Mouse (Mus musculus) heart, adult 9 months (tissue): ENCODE measurements around the gene Nfil3.

Experiments
- DNase-seq, 2 experiments: peaks; one replicate each; pipeline ENCODE4 v3.0.0; 2022; ENCODE audit warnings: low spot score in 2 of 2

The Nfil3 gene

DNA sequence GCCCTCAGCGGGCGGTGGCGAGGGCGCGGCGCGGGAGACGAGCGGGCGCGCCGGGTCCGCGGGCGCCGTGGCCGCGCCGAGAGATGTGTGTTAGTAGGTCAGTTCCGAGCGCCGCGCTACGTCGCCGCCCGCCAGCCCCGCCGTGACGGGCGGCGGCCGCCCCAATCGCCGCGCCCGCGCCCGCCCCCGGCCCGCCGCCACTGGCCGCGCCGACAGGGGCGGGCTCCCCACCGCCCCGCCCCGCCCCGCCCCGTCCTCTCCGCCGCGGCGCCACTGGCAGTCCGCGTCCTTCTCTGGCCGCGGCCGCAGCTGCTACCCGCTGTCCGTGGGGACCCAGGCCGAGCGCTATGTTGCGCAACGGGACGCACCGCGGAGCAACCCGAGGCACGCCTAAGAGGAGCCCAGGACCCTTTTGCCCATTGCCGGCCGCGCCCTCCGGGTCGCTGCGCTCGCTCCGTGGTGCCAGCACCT is at the start of gene Nfil3:
Gene Nfil3, minus strand, starts transcription at position 123 of the 471 bp plus-strand sequence.
- peak; percentile 81 to 86 for DNase-seq

DNA sequence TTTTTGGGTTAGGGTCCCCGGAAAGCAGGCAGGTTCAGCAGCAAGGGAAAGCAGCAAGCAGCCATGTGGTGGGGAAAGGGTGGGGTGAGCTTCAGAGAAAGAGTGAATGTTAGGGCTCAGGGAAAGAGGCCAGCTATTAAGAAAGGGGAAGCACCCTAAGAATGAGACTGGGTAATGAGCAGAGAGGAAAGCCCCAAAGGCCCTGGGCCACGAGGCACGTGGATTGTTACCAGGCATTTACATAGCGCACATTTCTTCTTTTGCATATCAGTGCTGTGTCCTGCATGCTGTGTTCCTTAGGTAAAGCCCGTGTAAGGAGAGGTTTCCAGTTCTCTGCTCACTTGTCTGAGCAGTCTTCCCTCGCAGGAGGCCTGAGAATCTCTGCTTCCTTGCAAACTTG is 43.4 kb upstream of the Nfil3 start:
- no peak for DNase-seq

DNA sequence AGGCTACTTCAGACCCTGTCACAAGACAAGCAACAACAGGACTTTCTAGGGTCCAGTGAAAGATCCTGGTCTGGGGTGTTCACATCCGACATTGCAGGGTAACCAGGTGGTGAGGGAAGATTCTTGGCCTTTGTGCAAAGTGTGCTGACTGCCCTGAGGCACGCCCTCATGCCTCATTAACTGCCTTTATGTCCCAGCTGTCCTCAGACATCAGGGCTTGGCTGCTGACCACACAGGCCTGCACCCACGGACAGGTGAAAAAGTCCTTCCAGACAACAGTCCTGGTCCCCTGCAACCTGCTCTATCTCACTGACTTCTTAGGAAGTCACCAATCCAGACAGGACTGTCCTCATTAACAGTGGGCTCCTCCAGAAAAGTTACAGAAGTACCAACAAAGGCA is 39.4 kb upstream of the Nfil3 start:
- DNase-seq, result no peak

DNA sequence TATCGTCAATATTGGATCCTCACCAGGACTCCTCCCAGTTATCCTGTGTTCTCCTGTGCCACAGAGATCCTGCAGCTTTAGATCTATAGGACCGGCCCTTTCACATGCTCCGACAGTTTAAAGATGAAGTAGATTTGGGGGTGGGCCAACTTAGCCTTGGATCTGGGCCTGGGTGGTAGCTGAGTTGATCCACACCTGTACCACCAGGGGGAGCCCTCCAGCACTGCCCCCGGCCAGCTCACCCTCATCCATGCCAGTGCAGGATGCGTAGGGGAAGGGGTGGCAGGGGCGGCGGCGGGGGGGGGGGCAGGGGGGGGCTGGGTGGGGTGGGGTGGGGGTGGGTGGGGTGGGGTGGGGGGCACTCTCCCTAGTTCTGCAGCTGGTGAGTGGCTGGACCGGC is 38.7 kb upstream of the Nfil3 start:
- DNase-seq, result no peak

DNA sequence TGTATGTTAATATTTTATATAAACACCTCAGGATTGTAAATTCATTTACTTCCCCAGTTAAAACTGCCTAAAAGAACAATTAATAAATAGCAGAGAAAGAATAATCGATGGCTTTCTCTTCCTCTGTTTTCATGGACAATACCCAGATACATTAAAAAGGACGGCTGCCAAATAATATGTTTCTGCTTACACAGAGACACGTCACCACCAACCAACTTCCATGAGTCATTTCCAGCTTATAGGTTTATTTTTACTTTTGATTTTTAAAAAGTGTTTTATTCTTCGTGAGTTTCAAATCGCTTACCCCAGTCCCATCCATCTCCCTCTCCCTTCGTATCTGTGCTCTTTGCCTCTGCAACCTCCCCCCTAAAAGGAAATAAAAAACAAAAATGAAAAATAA is 38.1 kb upstream of the Nfil3 start:
- DNase-seq, result no peak

DNA sequence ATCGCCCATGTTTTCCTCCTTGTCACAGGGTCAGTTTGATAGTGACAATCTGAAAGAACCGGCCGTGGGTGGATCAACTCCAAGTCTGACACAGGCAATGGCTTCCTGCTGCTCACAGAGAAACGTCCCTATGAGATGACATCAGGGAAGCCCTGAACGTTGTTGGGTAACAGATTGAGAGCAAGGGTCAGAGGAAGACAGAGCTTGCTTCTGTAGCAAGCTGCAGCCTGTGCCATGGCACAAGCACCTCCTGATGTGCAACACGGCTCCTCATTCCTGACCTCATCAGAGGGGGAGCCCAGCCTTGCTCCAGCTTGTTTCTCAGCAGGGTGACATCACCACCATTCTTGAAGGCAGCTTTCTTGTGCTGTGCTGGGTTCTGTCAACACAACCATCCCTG is 37.1 kb upstream of the Nfil3 start:
- DNase-seq, result no peak

DNA sequence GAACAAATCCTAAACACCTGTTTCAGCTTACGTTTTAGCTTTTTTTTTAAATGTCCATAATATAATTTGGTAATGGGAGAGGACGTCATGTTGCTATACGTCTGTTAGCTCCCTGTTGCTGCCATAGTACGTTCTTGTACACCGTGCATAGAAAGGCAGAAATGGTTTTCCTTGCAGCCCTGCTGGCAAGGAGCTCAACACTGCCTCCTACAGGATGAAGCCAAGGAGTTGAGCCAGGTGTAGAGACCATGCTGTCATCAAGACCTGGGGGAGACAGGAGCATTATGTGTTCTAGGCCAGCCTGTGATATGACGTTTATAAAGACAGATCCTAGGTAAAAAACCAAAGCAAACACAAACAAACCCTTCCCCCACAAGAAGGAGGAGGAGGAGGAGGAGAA is 36.2 kb upstream of the Nfil3 start:
- no peak for DNase-seq

DNA sequence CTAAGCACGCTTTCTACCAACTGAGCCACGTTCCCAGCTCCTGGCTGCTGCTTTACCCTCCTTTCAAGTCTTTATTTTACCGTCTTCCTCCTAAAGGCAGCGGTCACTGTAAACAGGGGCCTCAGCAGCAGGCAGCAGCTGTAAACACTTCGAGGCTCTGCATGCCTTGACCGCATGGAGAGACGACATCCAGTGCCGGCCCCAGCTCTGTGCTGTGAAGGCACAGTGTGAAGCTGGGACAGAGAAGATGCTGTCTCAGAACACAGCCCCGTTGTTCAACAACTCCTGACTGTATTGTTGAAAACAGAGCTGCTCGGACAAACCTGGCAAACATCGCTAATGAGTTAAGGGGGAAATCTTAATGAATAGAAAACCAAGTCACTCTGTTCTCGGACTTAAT is 30.6 kb upstream of the Nfil3 start:
- DNase-seq, result no peak

DNA sequence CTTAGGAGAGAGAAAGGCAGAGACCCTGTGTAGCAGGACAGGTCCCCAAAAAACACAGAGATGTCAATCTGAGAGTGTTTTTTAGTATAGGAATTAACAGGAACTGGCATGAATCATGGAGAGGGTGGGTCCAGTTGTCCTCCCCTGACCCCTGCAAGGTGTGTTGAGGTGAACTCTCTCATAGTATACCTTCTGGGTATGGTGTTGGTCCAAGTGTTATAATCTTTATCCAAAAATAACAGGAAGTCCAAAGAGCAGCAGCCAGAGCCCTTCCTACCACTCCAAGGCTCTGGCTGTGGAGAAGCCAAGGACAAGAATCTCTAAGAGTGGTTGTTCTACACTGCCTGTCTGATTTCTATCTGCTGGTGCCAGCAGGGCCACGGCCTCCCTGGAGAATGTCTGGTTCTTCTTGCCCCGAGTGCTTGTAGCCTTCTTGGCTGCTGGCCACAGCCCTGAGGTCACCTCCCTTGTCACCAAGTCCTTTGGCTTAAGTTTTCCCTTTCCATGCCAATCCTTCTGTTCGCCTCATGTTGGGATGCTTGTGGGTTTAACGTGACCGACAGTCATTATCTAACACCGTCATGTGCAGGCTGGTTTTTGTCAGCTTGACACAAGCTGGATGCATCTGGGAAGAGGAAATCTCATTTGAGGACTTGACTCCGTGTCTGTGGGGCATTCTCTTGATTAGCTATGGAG is 27.8 kb upstream of the Nfil3 start:
- DNase-seq, result peak; percentile 64 to 77

DNA sequence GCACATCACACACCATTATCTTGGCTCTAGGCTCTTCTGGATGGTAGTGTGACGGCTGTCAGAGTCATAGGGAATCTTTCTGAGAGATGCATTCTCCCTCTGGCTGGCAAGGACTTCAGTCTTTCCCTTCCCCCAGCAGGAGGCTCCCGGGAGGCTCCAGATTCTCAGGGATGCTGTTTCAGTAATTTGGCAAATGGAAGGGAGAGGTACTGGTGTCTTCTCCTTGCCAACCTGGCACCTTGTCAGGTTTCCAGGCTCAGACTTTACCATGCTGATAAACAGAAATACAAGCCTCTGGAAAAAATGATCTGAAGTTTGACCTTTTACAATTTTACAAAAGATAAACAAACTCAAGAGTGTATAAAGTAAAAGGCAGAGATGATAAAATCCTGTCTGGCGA is 26.9 kb upstream of the Nfil3 start:
- DNase-seq, result peak in 1 of 2 experiments; percentile 22

DNA sequence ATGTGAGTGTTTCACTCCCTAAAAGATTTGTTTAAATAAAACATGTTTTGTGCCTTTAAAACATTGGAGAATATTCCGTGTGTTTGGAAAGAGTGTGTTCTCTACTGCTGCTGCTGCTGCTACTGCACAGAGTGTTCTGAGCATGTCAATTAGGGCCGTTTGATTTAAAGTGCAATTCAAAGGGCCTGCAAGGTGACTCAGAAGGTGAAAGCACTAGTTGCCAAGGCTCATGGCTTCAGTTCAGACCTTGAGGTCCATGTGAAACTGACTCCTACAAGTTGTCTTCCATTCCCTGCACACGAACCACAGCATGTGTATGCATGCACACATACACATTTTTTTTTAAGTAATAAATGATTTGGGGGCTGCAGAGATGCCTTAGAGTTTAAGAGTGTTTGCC is 22.4 kb upstream of the Nfil3 start:
- DNase-seq, result no peak

DNA sequence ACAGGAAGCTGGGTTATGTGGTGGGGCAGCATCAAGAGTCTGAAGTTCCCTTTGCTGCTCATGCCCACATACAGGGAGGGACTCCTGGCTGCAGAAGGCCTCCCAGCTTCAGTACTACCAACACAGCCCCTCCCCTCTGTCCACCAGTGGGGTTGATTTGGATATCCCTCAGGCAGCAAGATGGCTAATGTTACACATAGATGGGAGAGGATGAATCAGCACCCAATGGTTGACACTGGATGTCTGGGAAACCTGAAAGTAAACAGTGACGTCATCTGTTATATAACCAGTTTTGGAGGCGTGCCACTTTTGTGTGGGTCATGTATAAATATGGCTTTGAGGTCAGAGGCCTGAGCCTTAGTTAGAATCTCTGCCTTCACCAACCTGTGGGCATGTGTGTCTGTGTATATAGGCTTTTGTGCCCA is 20.6 kb upstream of the Nfil3 start:
- peak in 1 of 2 experiments; percentile 63 for DNase-seq

DNA sequence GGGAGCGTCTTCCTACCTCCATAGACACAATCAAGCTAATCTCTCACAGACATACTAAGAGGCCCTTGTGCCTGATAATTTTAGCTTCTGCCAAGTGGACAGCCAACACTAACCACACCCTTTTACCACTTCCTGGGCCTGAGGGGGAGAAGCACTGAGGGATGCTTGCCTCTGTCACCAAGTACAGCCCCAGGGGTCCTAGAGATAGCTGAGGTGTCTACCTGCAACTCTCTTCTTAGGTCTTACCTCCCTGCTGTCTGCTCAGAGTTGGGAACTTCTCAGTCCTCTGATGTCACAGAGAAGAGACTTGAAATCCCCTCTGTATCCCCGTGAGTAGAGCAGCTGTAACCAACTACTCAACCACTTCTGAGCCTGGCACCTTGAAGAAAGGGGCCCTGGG is 19.6 kb upstream of the Nfil3 start:
- no peak for DNase-seq

DNA sequence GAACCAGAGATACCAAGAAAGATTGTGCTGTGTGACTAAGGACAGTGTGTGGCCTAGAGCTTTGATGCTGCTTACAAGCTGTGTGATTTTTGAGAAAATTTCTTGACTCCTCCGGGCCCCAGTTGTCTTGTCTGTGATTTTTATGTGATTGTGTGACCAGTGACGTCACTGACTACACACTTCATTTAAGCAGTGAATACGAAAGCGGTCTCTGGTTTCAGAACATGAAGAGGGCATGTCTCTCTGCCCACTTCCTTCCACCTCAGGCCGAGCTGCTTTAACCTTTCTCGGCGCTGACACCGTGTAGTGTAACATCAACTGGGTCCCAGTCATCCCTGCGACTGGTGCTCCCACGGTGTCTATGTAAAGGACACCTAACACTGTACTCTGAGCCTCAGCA is 17.7 kb upstream of the Nfil3 start:
- no peak for DNase-seq

DNA sequence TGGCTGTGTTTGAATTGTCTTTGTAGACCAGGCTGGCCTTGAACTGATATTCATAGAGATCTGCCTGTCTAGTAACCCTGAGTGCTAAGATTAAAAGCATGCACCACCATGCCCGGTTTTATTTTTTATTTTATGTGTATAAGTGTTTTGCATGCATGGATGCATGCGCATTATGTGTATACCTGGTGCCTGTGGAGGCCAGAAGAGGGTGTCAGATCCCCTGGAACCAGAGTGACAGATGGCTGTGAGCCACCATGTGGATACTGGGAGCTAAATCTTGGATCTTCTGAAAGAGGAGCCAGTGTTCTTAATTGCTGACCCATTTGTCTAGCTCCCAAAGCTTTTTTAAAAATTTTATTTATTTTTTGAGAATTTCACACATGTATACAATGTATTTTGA is 16.9 kb upstream of the Nfil3 start:
- DNase-seq, result no peak

DNA sequence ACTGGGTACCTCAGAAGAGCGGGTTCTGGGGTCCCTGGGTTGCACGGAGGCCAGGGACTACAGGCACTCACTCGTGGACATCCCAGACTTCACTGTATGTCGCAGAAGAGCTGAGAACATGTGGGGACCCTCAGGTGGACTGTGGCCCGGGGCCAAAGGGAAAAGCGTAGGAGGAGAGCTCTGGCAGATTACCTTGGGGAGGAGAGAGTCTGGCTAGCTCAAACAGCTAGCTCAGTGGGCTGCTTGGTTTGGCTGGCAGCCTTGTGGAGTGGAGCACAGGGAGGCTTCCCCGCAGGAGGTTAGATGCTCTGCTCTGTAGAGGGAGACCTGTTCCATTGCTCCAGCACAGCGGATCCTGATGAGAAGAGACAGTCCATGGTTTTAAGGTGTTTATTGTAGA is 15.3 kb upstream of the Nfil3 start:
- no peak for DNase-seq

DNA sequence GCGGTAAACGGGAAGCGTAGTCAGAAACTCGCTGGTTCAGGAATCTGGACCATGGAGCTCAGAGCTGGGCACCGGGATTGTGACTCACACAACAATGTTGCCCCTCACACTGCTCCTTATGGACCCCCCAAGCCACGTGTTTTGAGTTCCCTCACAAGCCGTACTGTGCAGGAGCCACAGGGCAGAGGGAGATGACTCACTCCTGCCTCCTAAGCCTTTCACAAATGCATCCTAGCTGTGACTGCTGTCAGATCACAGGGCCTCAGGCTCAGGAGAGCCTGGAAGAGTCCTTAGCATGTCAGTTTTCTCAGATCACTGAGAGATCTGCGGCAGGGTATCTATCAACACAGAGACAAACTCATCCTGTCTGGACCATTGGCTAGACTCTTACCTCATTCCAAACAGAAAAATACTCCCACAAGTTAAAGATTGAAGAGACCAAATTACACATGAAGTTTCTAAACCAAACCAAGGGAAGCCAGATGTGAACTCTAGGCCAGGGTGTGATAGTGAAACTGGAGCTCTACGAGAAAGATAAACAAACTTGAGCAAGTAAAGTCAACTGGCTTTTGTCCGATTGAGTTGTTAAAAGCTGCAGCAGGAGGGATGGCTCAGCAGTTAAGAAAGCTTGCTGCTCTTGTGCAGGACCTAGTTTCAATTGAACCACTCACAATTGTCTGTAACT is 13.5 kb upstream of the Nfil3 start:
- DNase-seq, result no peak

DNA sequence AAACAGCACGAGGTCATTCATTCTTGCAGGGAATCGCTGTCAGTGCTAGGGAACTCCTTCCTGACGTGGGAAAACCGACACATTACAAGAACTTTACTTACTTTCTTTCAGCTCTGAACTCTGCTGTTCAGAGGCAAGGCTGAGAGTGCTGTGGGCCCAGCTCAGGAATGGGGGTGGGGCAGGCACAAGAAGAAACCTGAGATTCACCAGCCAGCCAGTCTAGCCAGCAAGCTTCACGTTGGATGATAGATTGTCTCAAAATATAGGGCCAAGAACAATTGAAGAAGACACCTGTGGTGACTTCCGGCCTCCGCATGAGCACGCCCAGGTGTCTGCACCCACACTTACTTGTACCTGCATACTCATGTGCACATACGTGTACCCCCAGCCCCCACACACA is 9.3 kb upstream of the Nfil3 start:
- DNase-seq, result no peak

DNA sequence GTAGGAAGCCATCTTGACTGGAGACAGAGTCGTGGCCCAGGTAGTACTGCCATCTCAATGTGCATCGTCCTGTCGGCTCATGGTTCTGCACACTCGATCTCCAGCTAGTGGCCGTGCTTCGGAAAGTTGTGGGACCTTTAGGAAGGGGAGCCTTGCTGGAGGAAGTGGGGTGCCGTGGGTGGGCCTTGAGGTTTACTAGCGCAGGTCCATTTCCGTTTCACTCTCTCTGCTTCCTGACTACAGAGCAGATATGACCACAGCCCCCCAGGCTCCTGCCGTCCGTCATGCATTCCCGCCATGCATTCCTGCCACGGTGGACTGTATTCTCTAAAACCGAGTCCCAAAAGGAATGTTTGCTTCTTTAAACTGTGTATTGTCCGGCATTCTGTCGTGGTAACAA is 8.1 kb upstream of the Nfil3 start:
- DNase-seq, result no peak

DNA sequence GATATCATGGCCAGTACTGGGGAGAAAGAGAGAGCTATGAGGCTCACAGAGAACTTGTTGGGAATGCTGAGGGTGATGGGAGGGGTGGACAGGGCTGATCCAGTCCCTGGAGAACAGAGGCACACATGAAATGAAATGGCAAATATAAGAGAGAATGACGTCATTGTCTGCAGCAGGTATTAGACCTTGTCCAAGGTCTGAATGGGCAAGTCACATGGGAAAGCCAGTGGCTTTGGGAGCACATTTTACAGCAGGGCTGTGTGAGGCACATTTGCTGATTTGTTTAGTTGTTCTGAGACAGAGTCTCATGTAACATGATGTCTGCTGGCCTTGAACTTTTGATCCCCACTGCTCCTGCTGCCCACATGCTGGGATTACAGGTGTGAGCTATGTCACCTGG is 7.0 kb upstream of the Nfil3 start:
- DNase-seq, result no peak

DNA sequence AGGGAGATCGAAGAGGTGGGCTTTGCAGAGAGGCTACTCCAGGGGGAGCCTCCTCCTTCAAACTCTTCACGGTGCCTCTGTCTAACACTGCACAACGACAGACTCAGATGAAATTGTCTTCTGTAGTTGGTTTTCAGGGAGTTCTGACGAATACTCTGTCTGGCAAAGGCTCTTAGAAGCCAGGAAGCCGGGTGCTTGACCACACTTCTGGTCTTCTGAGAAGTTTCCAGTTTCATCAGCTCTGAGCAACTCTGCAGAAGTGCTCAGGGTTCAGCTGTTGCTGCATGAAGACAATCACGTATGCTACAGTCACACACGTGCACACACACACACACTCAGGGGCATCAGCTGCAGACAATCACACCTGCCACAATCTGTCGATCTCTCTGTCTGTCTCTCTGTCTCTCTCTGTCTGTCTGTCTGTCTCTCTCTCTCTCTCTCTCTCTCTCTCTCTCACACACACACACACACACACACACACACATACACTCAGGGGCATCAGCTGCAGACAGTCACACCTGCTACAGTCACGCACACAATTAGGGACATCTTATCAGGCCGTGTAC is 5.4 kb upstream of the Nfil3 start:
- no peak for DNase-seq

DNA sequence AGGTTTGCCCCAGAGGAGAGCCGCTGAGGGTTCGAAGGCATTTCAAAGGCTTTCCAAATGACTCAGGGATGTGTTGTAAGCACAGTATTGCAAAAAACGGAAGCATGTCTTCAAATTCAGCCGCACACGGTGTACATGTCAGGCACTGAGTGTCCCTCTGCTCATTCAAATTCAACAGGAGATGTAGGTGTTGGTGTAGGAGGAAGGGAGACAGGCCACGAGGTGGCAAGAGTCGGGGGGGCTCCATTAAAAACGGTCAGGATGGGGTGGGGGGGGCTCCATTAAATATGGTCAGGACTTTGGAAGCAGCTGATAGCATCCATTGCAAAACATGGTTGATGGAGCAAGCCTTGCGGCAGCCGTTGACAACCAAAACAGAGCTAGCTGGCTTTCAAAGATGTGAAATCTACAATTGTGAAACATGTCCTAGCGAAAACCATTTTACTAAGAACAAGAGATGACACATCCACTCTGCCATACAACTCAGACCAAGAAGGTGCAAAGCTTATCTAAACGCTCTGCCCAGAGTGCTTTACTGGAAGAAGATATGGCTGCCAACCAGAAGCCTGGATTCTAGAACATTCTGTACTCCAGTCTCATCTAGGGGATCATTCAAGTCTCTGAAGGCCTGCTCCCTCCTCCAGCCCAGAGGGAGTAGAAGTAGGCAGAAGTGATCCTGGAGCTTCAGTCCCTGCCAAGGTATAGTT is 4.8 kb upstream of the Nfil3 start:
- no peak for DNase-seq

DNA sequence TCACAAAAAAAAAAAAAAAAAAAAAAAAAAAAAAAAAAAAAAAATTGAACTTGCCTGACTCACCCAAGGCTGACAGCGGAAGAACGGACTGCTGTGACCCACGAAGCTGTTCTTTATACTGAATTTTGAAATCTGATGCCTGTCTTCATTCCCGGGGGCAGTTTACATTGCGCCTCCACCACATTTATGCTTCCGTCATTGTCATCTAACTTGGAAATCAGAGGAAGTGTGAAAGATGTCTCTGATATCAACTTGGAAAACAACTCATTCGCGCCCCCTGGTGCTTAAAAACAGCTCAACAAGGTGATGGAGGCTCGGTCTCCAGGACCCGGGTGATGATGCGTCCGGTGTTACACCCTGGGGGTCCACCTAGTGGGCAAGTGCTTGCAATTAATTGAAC is 1.8 kb upstream of the Nfil3 start:
- DNase-seq, result peak; percentile 73 to 86
